Mouse (Mus musculus): ENCODE measurements around the gene Paxbp1.

DNA sequence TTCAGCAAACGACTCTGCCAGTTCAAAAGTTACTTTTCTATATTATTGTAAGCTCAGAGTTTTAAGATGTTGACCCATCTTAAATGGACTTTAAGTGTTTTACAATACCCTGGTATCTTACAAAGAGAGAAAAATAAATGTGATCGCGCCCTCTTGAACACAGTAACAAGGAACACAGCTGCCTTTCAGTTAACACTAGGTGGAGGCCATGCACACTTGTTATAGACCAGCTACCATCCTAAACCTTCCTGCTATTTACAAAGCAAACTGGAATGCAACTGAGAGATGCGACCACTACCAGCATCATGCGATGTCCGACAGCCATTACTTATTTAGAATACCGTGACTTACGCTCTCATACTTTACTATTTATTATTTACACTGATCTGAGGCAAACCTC is 55.2 kb downstream of the Paxbp1 start:
- TF ChIP-seq CTCF (IDR thresholded peaks at IDR 0.05; ENCODE audit: control insufficient read depth, insufficient read depth, low read length) (no peak), POLR2A (IDR thresholded peaks at IDR 0.05; ENCODE audit: borderline replicate concordance, control insufficient read depth, low read depth, low read length) (no peak)
